Mouse (Mus musculus) pancreas, adult 10 weeks (tissue): Measurements from ENCODE around the gene Olfr576. TPM values are rescaled to one million over a fixed set of nuclear protein-coding genes. Genes with fewer than 3 reads are reported as not detected.

ENCODE experiments used
- polyA plus RNA-seq: library from polyadenylated mRNA; stranded (reverse); fragments of 350-450 nt; fragmentation: Illumina TruSeq; extraction: RNeasy Lipid Tissue Mini Kit (QIAGEN cat#74804); gene quantifications from one replicate; pipeline ENCODE4 v1.2.3, GENCODE M21; 2015; ENCODE audit warnings: low read depth, low replicate concordance; ENCODE audit not compliant: insufficient read depth

Gene Olfr576
- polyA plus RNA-seq = not detected

GRCm38 (mm10) chr7:102962360-102962759 is at the start of gene Olfr576:
Gene Olfr576 (plus strand): TSS chr7:102962660.

GRCm38 (mm10) chr7:102917032-102917875 is 45.2 kb upstream of the Olfr576 start, which contains the start of gene Olfr571:
Gene Olfr571 (minus strand): TSS chr7:102917536.

GRCm38 (mm10) chr7:102924109-102924508 is 38.4 kb upstream of the Olfr576 start, which contains the start of gene Olfr572:
Gene Olfr572 (plus strand): TSS chr7:102924409.

GRCm38 (mm10) chr7:102942475-102942874 is 20.0 kb upstream of the Olfr576 start, which contains the start of gene Olfr573-ps1:
Gene Olfr573-ps1 (minus strand): TSS chr7:102942575.

GRCm38 (mm10) chr7:102948167-102948566 is 14.3 kb upstream of the Olfr576 start, which contains the start of gene Olfr574:
Gene Olfr574 (plus strand): TSS chr7:102948467.

GRCm38 (mm10) chr7:102958593-102958992 is 3.9 kb upstream of the Olfr576 start, which contains the start of gene Olfr575:
Gene Olfr575 (minus strand): TSS chr7:102958775.

GRCm38 (mm10) chr7:102975843-102976242 is 13.4 kb downstream of the Olfr576 start, which contains the start of gene Olfr577:
Gene Olfr577 (minus strand): TSS chr7:102975943.

GRCm38 (mm10) chr7:102989224-102989623 is 26.8 kb downstream of the Olfr576 start, which contains the start of gene Olfr578:
Gene Olfr578 (minus strand): TSS chr7:102989324.

Other genes with a start within 250 kb of the Olfr576 start
- gene Olfr33, start 243.6 kb upstream of the Olfr576 start, polyA plus RNA-seq = not detected
- gene Olfr559, start 235.2 kb upstream of the Olfr576 start, polyA plus RNA-seq = not detected
- not detected for gene Olfr560, start 203.3 kb upstream of the Olfr576 start, polyA plus RNA-seq
- 2.1 TPM for gene Olfr78, start 203.2 kb upstream of the Olfr576 start, polyA plus RNA-seq
- gene Olfr561, start 191.4 kb upstream of the Olfr576 start, polyA plus RNA-seq = not detected
- not detected for gene Olfr564, start 159.2 kb upstream of the Olfr576 start, polyA plus RNA-seq
- not detected for gene Olfr566, start 103.9 kb upstream of the Olfr576 start, polyA plus RNA-seq
- gene Olfr568, start 85.5 kb upstream of the Olfr576 start, polyA plus RNA-seq = not detected
- not detected for gene Olfr569, start 71.8 kb upstream of the Olfr576 start, polyA plus RNA-seq
- gene Olfr570, start 68.1 kb upstream of the Olfr576 start, polyA plus RNA-seq = not detected
- not detected for gene Olfr571, start 45.1 kb upstream of the Olfr576 start, polyA plus RNA-seq
- not detected for gene Olfr572, start 38.3 kb upstream of the Olfr576 start, polyA plus RNA-seq
- gene Olfr573-ps1, start 20.1 kb upstream of the Olfr576 start, polyA plus RNA-seq = not detected
- not detected for gene Olfr574, start 14.2 kb upstream of the Olfr576 start, polyA plus RNA-seq
- gene Olfr575, start 3.9 kb upstream of the Olfr576 start, polyA plus RNA-seq = not detected
- not detected for gene Olfr577, start 13.3 kb downstream of the Olfr576 start, polyA plus RNA-seq
- gene Olfr578, start 26.7 kb downstream of the Olfr576 start, polyA plus RNA-seq = not detected
- gene Olfr582, start 75.4 kb downstream of the Olfr576 start, polyA plus RNA-seq = not detected
- not detected for gene Olfr583, start 88.6 kb downstream of the Olfr576 start, polyA plus RNA-seq
- gene Olfr584, start 119.2 kb downstream of the Olfr576 start, polyA plus RNA-seq = not detected
- gene Olfr585, start 135.1 kb downstream of the Olfr576 start, polyA plus RNA-seq = not detected
- not detected for gene Olfr586, start 163.0 kb downstream of the Olfr576 start, polyA plus RNA-seq
- not detected for gene Olfr588-ps1, start 178.2 kb downstream of the Olfr576 start, polyA plus RNA-seq
- not detected for gene Olfr589, start 193.7 kb downstream of the Olfr576 start, polyA plus RNA-seq
- gene Olfr591, start 215.7 kb downstream of the Olfr576 start, polyA plus RNA-seq = not detected
- not detected for gene Olfr592, start 222.1 kb downstream of the Olfr576 start, polyA plus RNA-seq
- gene Olfr593, start 249.2 kb downstream of the Olfr576 start, polyA plus RNA-seq = not detected